Mouse (Mus musculus): Measurements from ENCODE around the gene Mrps17. TPM values are rescaled to one million over a fixed set of nuclear protein-coding genes. Genes with fewer than 3 reads are reported as not detected.
"Not testable (repeated sequence)": the region's sequence is repeated elsewhere in the genome, so short reads cannot be mapped to it uniquely, and the experiment has no call there.

Mrps17 gene
- polyA plus RNA-seq (2015; fragmentation: Nextera tagmentation; extraction: Ambion mirVana), result 198 and 199 TPM in 2 replicates

- peaks cover 7% of the 10 kb centered on the region for H3K4me1 ChIP-seq
- H3K9me3 ChIP-seq (replicated peaks), result no peaks in the 10 kb centered on the region
- ATAC-seq (replicated peaks; ENCODE audit: low FRiP score), result peak; percentile 96
- peak within 1 kb of the TSS; percentile 38; the same call in 1 of the 2 replicates for H3K27ac ChIP-seq
- WGBS, result under 1% methylated on average over 33 of the region's 33 CpGs
- H3K27me3 ChIP-seq, result no peaks in the 10 kb centered on the region
- peak within 1 kb of the TSS; percentile 69 for H3K4me3 ChIP-seq (replicated peaks)
- peak within 1 kb of the TSS; percentile 70 for H3K4me2 ChIP-seq
- H3K36me3 ChIP-seq, result peaks cover 39% of the 10 kb centered on the region
- peak within 1 kb of the TSS; percentile 69 for H3K9ac ChIP-seq
Measured at GRCm38 (mm10) chr5:129715326-129715861, at the start of gene Mrps17. Gene Mrps17, plus strand, starts transcription at chr5:129715497.

GRCm38 (mm10) chr5:129666271-129666909 lies 48.9 kb upstream of the Mrps17 start:
- Histone ChIP-seq H3K9ac (no peak overlapping the region), H3K4me3 (replicated peaks) (no peak overlapping the region), H3K4me2 (no peak overlapping the region), H3K27ac (no peak overlapping the region), H3K27me3 (no peaks in the 10 kb centered on the region), H3K4me1 (0 out of 2 replicates have a peak, but pooled peaks cover 11% of the 10 kb centered on the region), H3K36me3 (0 out of 2 replicates have a peak, but pooled peaks cover under 1% of the 10 kb centered on the region), H3K9me3 (replicated peaks) (no peaks in the 10 kb centered on the region)
- WGBS, result 93% methylated on average over 10 of the region's 10 CpGs
- ATAC-seq (replicated peaks; ENCODE audit: low FRiP score), result no peak

GRCm38 (mm10) chr5:129667851-129668250 lies 47.4 kb upstream of the Mrps17 start:
- Histone ChIP-seq H3K9ac (no peak overlapping the region), H3K4me3 (replicated peaks) (no peak overlapping the region), H3K27me3 (no peaks in the 10 kb centered on the region), H3K4me2 (no peak overlapping the region), H3K27ac (no peak overlapping the region), H3K9me3 (replicated peaks) (no peaks in the 10 kb centered on the region), H3K36me3 (no peaks in the 10 kb centered on the region), H3K4me1 (0 out of 2 replicates have a peak, but pooled peaks cover 11% of the 10 kb centered on the region)
- no peak for ATAC-seq (replicated peaks; ENCODE audit: low FRiP score)
- WGBS, result 88% methylated on average over 4 of the region's 4 CpGs

GRCm38 (mm10) chr5:129669453-129670035 lies 45.8 kb upstream of the Mrps17 start:
- ATAC-seq (replicated peaks; ENCODE audit: low FRiP score), result peak; percentile 79
- Histone ChIP-seq H3K27me3 (no peaks in the 10 kb centered on the region), H3K4me3 (replicated peaks) (peak overlapping the region; percentile 90), H3K36me3 (no peaks in the 10 kb centered on the region), H3K9me3 (replicated peaks) (no peaks in the 10 kb centered on the region), H3K9ac (peak overlapping the region; percentile 84), H3K4me1 (0 out of 2 replicates have a peak, but pooled peaks cover 11% of the 10 kb centered on the region), H3K27ac (peak overlapping the region; percentile 66), H3K4me2 (peak overlapping the region; percentile 64)
- WGBS, result under 1% methylated on average over 31 of the region's 31 CpGs

GRCm38 (mm10) chr5:129670036-129670458 lies 45.2 kb upstream of the Mrps17 start, which contains the start of gene Zfp11:
Gene Zfp11, minus strand, starts transcription at chr5:129670099.
- Histone ChIP-seq H3K9me3 (replicated peaks) (peaks cover 2% of the 10 kb centered on the region; the same call in 1 of the 2 replicates), H3K4me2 (peak within 1 kb of the TSS; percentile 64), H3K27ac (peak within 1 kb of the TSS; percentile 66), H3K4me1 (0 out of 2 replicates have a peak, but pooled peaks cover 11% of the 10 kb centered on the region), H3K27me3 (no peaks in the 10 kb centered on the region), H3K36me3 (no peaks in the 10 kb centered on the region), H3K9ac (peak within 1 kb of the TSS; percentile 84), H3K4me3 (replicated peaks) (peak within 1 kb of the TSS; percentile 90)
- peak; percentile 85 for ATAC-seq (replicated peaks; ENCODE audit: low FRiP score)
- WGBS, result 1% methylated on average over 23 of the region's 23 CpGs

- not testable (repeated sequence) for H3K36me3 ChIP-seq; H3K4me1 ChIP-seq; ATAC-seq (replicated peaks; ENCODE audit: low FRiP score); H3K9ac ChIP-seq; H3K27ac ChIP-seq; H3K27me3 ChIP-seq; H3K9me3 ChIP-seq (replicated peaks); H3K4me2 ChIP-seq; H3K4me3 ChIP-seq (replicated peaks)
- 94% methylated on average over 5 of the region's 5 CpGs for WGBS
Measured at GRCm38 (mm10) chr5:129685141-129685540, 30.2 kb upstream of the Mrps17 start.

- no peak for ATAC-seq (replicated peaks; ENCODE audit: low FRiP score)
- H3K27ac ChIP-seq, result no peak overlapping the region
- WGBS, result 77% methylated on average over 7 of the region's 7 CpGs
- no peaks in the 10 kb centered on the region for H3K36me3 ChIP-seq
- no peak overlapping the region for H3K4me2 ChIP-seq
- H3K27me3 ChIP-seq, result no peaks in the 10 kb centered on the region; the same call in 1 of the 2 replicates
- no peaks in the 10 kb centered on the region for H3K9me3 ChIP-seq (replicated peaks)
- H3K4me1 ChIP-seq, result no peaks in the 10 kb centered on the region
- no peak overlapping the region for H3K4me3 ChIP-seq (replicated peaks)
- H3K9ac ChIP-seq, result no peak overlapping the region
Measured at GRCm38 (mm10) chr5:129687621-129688020, 27.7 kb upstream of the Mrps17 start.

- Histone ChIP-seq H3K9me3 (replicated peaks) (no peaks in the 10 kb centered on the region), H3K36me3 (no peaks in the 10 kb centered on the region), H3K9ac (no peak overlapping the region), H3K4me2 (no peak overlapping the region), H3K27me3 (no peaks in the 10 kb centered on the region), H3K4me1 (no peaks in the 10 kb centered on the region), H3K27ac (no peak overlapping the region), H3K4me3 (replicated peaks) (no peak overlapping the region)
- WGBS, result 67% methylated on average over 3 of the region's 3 CpGs
- ATAC-seq (replicated peaks; ENCODE audit: low FRiP score), result no peak
Measured at GRCm38 (mm10) chr5:129690528-129690927, 24.8 kb upstream of the Mrps17 start.

GRCm38 (mm10) chr5:129700506-129700905 lies 14.8 kb upstream of the Mrps17 start:
- Histone ChIP-seq H3K27me3 (peaks cover 28% of the 10 kb centered on the region), H3K4me1 (no peaks in the 10 kb centered on the region), H3K4me3 (replicated peaks) (no peak overlapping the region), H3K4me2 (no peak overlapping the region), H3K36me3 (no peaks in the 10 kb centered on the region), H3K9ac (no peak overlapping the region), H3K27ac (no peak overlapping the region), H3K9me3 (replicated peaks) (no peaks in the 10 kb centered on the region)
- no peak for ATAC-seq (replicated peaks; ENCODE audit: low FRiP score)
- 27% methylated on average over 2 of the region's 2 CpGs for whole genome bisulfite sequencing

GRCm38 (mm10) chr5:129701706-129702105 lies 13.6 kb upstream of the Mrps17 start:
- no peak overlapping the region for H3K4me3 ChIP-seq (replicated peaks)
- H3K4me1 ChIP-seq, result no peaks in the 10 kb centered on the region
- no peak overlapping the region for H3K4me2 ChIP-seq
- no peak overlapping the region for H3K27ac ChIP-seq
- no peaks in the 10 kb centered on the region for H3K36me3 ChIP-seq
- H3K27me3 ChIP-seq, result peaks cover 23% of the 10 kb centered on the region
- H3K9me3 ChIP-seq (replicated peaks), result no peaks in the 10 kb centered on the region
- no peak overlapping the region for H3K9ac ChIP-seq
- WGBS, result 83% methylated on average over 1 of the region's 1 CpGs
- ATAC-seq (replicated peaks; ENCODE audit: low FRiP score), result no peak

GRCm38 (mm10) chr5:129703368-129703767 lies 11.9 kb upstream of the Mrps17 start:
- H3K27ac ChIP-seq, result no peak overlapping the region
- ATAC-seq (replicated peaks; ENCODE audit: low FRiP score), result no peak

GRCm38 (mm10) chr5:129708412-129708811 lies 6.9 kb upstream of the Mrps17 start, which contains the start of gene Sept14:
Gene Sept14, minus strand, starts transcription at chr5:129708512.
- no peak for ATAC-seq (replicated peaks; ENCODE audit: low FRiP score)
- 71% methylated on average over 2 of the region's 2 CpGs for WGBS
- H3K9ac ChIP-seq, result no peak within 1 kb of the TSS

More at GRCm38 (mm10) chr5:129703368-129703767, 11.9 kb upstream of the Mrps17 start:
- no peaks in the 10 kb centered on the region for H3K36me3 ChIP-seq
- peaks cover 23% of the 10 kb centered on the region for H3K27me3 ChIP-seq
- no peak overlapping the region for H3K4me2 ChIP-seq
- no peaks in the 10 kb centered on the region for H3K4me1 ChIP-seq
- no peak overlapping the region for H3K9ac ChIP-seq
- H3K4me3 ChIP-seq (replicated peaks), result no peak overlapping the region
- no peaks in the 10 kb centered on the region for H3K9me3 ChIP-seq (replicated peaks)

More at GRCm38 (mm10) chr5:129708412-129708811, 6.9 kb upstream of the Mrps17 start, which contains the start of gene Sept14:
- H3K9me3 ChIP-seq (replicated peaks), result no peaks in the 10 kb centered on the region
- peaks cover 8% of the 10 kb centered on the region; the same call in 1 of the 2 replicates for H3K27me3 ChIP-seq
- no peaks in the 10 kb centered on the region for H3K4me1 ChIP-seq
- H3K4me2 ChIP-seq, result no peak within 1 kb of the TSS
- no peak within 1 kb of the TSS for H3K27ac ChIP-seq
- no peaks in the 10 kb centered on the region for H3K36me3 ChIP-seq
- no peak within 1 kb of the TSS for H3K4me3 ChIP-seq (replicated peaks)
